Mouse (Mus musculus) liver, embryonic 14.5 days (tissue): Measurements from ENCODE around the gene Gm44596. TPM values are rescaled to one million over a fixed set of nuclear protein-coding genes. Genes with fewer than 3 reads are reported as not detected.

ENCODE experiments used
- ATAC-seq: fragments of 200-750 bp; cut with Nextera tagmentation; 2 replicates; pipeline ENCODE4 v1.8.0; 2017; ENCODE audit warnings: moderate number of reproducible peaks, mild to moderate bottlenecking, moderate library complexity; ENCODE audit not compliant: insufficient read depth
- DNase-seq, 3 experiments: peaks; one replicate each; pipeline ENCODE4 v3.0.0-alpha.2; 2012 to 2013; ENCODE audit warnings: low read depth in 3 of 3, low spot score in 3 of 3
- H3K27ac ChIP-seq: fragments of 300-500 bp; sonication (generic); 2 replicates; pipeline ENCODE4 v1.5.1; 2014; ENCODE audit warnings: moderate library complexity, mild to moderate bottlenecking, control low read depth, inconsistent platforms
- H3K27me3 ChIP-seq: fragments of 300-500 bp; sonication (generic); 2 replicates; pipeline ENCODE4 v1.6.1; 2014; ENCODE audit warnings: mild to moderate bottlenecking, low read length, moderate library complexity; ENCODE audit not compliant: control insufficient read depth, insufficient read depth
- H3K36me3 ChIP-seq: fragments of 300-500 bp; sonication (generic); replicated peaks from 2 replicates; pipeline ENCODE4 v1.6.1; 2014; ENCODE audit warnings: low read depth; ENCODE audit not compliant: control insufficient read depth, insufficient read depth
- H3K4me1 ChIP-seq, 2 experiments: fragments of 200-500 bp in 1 of 2; fragments of 300-500 bp in 1 of 2; sonication (generic) in 1 of 2; replicated peaks; 2 replicates each; pipeline ENCODE4 v1.6.1; 2012 to 2014; ENCODE audit warnings: antibody characterized with exemption in 1 of 2, inconsistent platforms in 1 of 2, low read length in 1 of 2; ENCODE audit not compliant: control insufficient read depth in 2 of 2, insufficient read depth in 2 of 2
- H3K4me2 ChIP-seq: fragments of 300-500 bp; sonication (generic); 2 replicates; pipeline ENCODE4 v1.6.1; 2014; ENCODE audit warnings: low read depth, mild to moderate bottlenecking, control low read depth, moderate library complexity
- H3K4me3 ChIP-seq, 2 experiments: fragments of 200-500 bp in 1 of 2; fragments of 300-500 bp in 1 of 2; sonication (generic) in 1 of 2; 2 replicates each; pipeline ENCODE4 v1.5.1; 2012 to 2014; ENCODE audit warnings: low read depth in 2 of 2, low read length in 2 of 2, mild to moderate bottlenecking in 2 of 2, control low read depth in 1 of 2, inconsistent platforms in 1 of 2, moderate library complexity in 1 of 2; ENCODE audit not compliant: insufficient read depth in 1 of 2
- H3K9ac ChIP-seq: fragments of 300-500 bp; sonication (generic); replicated peaks from 2 replicates; pipeline ENCODE4 v1.6.1; 2014; ENCODE audit warnings: mild to moderate bottlenecking, control low read depth, moderate library complexity
- H3K9me3 ChIP-seq: fragments of 300-500 bp; sonication (generic); 2 replicates; pipeline ENCODE4 v1.6.1; 2016; ENCODE audit warnings: low read length, mixed read lengths; ENCODE audit not compliant: control insufficient read depth
- CTCF ChIP-seq: IDR thresholded peaks from 2 replicates; pipeline ENCODE4 v1.5.1; 2016; ENCODE audit warnings: antibody characterized with exemption, low read depth, control low read depth
- EP300 ChIP-seq: IDR thresholded peaks from 2 replicates; pipeline ENCODE4 v1.6.1; 2016; ENCODE audit warnings: antibody characterized with exemption, low read depth
- WGBS: fragments of 180-500 bp; shearing (Covaris S2); extraction: QIAGEN DNeasy Blood & Tissue Kit; methylation state at CpG from one replicate; pipeline ENCODE4 v1.1.7; 2014; ENCODE audit not compliant: insufficient replicate concordance; 5-methylcytosine and 5-hydroxymethylcytosine counted together
- polyA plus RNA-seq, 2 experiments: library from polyadenylated mRNA; depleted of rRNA in 1 of 2; stranded (reverse) in 1 of 2; unstranded in 1 of 2; fragments of >200 nt; fragmentation: Nextera tagmentation in 1 of 2; extraction: Ambion mirVana in 1 of 2; gene quantifications; 2 replicates each; pipeline versions ENCODE4 v1.2.1 to v1.2.3; 2012 to 2014

Gene Gm44596
- polyA plus RNA-seq, 2 experiments = not detected

DNA sequence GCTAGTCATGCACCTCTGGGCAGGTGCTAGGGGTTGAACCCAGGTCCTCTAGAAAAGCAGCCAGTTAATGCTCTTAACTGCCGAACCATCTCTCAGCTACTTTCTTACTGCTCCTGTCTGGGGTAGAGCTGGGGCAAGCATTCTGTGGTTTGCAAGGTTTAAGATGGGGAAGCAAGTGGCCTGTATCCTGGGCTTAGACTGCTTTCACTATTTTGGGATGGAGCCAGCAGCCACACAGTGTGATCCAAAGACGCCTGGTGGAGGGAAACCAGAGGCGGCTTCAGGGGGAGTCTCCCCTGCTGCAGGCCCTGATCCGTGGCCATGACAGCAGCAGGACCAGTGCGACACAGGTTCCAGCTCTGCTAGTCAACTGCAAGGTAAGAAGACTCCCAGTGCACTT, 29.4 kb downstream of the Gm44596 start:
- no peaks in the 10 kb centered on the region for H3K27me3 ChIP-seq
- H3K9ac ChIP-seq = no peak overlapping the region
- DNase-seq (no peak), ATAC-seq (no peak)
- no peaks in the 10 kb centered on the region for H3K4me1 ChIP-seq
- H3K4me3 ChIP-seq = no peak overlapping the region
- no peak overlapping the region for H3K4me2 ChIP-seq
- H3K36me3 ChIP-seq = peaks cover 13% of the 10 kb centered on the region
- no peak overlapping the region for H3K27ac ChIP-seq
- TF ChIP-seq CTCF (no peak), EP300 (no peak)
- 53% methylated on average over 5 of the region's 5 CpGs for WGBS
- H3K9me3 ChIP-seq = no peaks in the 10 kb centered on the region

DNA sequence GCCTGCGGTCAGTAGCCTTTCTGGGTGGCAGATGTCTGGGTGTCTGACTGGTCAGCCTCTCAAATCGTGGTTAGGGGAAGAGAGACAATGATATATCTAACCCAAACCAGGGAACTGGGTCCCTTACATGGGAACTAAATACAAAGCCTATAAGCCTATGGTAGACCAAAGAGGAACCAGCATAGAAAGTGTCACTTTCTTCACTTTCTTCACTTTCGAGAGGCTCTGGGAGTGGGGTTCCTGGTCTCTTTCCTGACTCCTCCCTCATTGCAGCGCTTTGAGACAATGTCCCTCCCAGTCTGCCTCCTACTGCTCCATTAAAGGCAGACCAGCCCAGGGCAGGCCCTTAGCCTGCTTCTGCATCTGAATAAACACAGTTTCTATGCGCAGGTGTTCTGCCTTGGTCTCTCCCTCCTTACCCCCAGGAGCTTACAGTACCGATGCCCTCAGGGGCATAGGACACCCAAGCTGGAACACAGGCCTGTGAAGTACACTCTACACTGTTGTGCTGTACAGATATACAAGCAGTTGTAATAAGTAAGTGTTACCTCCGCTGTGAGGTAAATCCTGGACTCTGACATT, 33.3 kb downstream of the Gm44596 start:
- no peak for ATAC-seq
- H3K4me2 ChIP-seq = no peak overlapping the region
- H3K27me3 ChIP-seq = no peaks in the 10 kb centered on the region
- TF ChIP-seq EP300 (no peak), CTCF (no peak)
- WGBS = 77% methylated on average over 7 of the region's 7 CpGs
- no peak for DNase-seq
- H3K4me3 ChIP-seq = no peak overlapping the region
- H3K4me1 ChIP-seq = no peaks in the 10 kb centered on the region
- peaks cover 32% of the 10 kb centered on the region for H3K36me3 ChIP-seq
- no peak overlapping the region for H3K9ac ChIP-seq
- no peaks in the 10 kb centered on the region for H3K9me3 ChIP-seq
- no peak overlapping the region for H3K27ac ChIP-seq

DNA sequence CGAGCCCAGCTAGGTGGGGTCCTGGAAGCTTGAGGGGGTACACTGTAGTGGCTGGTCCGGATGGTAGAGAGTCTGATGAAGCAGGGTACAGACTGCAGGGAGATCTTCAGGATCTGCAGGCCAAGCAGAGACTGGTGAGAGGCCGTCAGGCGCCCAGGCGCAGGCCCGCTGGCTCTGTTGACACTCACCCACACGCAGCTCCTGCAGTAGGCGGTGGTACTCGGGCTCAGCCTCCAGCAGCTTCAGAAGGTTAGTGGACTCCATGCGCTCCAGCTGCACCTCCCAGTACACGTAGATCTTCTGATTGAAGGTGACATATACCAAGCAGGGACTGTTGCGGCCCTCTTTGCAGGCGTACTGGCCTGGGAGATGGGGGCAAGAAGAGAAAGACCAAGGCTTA, 35.0 kb downstream of the Gm44596 start:
- H3K27ac ChIP-seq = no peak overlapping the region
- H3K4me3 ChIP-seq = no peak overlapping the region
- no peak for ATAC-seq
- no peaks in the 10 kb centered on the region for H3K9me3 ChIP-seq
- H3K4me1 ChIP-seq = no peaks in the 10 kb centered on the region
- H3K9ac ChIP-seq = no peak overlapping the region
- DNase-seq = no peak
- no peaks in the 10 kb centered on the region for H3K27me3 ChIP-seq
- TF ChIP-seq EP300 (no peak), CTCF (no peak)
- 84% methylated on average over 13 of the region's 13 CpGs for WGBS
- peaks cover 32% of the 10 kb centered on the region for H3K36me3 ChIP-seq
- H3K4me2 ChIP-seq = no peak overlapping the region

GRCm38 (mm10) chr6:128411115-128411514, 35.8 kb downstream of the Gm44596 start:
- no peak for TF ChIP-seq EP300
- peak; percentile 90 for TF ChIP-seq CTCF
- peaks cover 32% of the 10 kb centered on the region for H3K36me3 ChIP-seq

GRCm38 (mm10) chr6:128416169-128416568, 40.9 kb downstream of the Gm44596 start:
- no peak overlapping the region for H3K9ac ChIP-seq
- no peaks in the 10 kb centered on the region for H3K27me3 ChIP-seq
- no peak overlapping the region for H3K27ac ChIP-seq
- no peak overlapping the region for H3K4me3 ChIP-seq
- TF ChIP-seq CTCF (no peak), EP300 (no peak)
- peaks cover 11% of the 10 kb centered on the region for H3K36me3 ChIP-seq
- H3K4me2 ChIP-seq = no peak overlapping the region
- H3K9me3 ChIP-seq = no peaks in the 10 kb centered on the region
- DNase-seq (no peak), ATAC-seq (no peak)
- 66% methylated on average over 5 of the region's 5 CpGs for WGBS
- no peaks in the 10 kb centered on the region; a peak in 1 of 4 replicates for H3K4me1 ChIP-seq

More at GRCm38 (mm10) chr6:128411115-128411514, 35.8 kb downstream of the Gm44596 start:
- WGBS = 11% methylated on average over 3 of the region's 3 CpGs
- Histone ChIP-seq H3K4me1 (no peaks in the 10 kb centered on the region), H3K4me2 (no peak overlapping the region), H3K9me3 (no peaks in the 10 kb centered on the region), H3K27me3 (no peaks in the 10 kb centered on the region), H3K9ac (no peak overlapping the region), H3K4me3 (no peak overlapping the region), H3K27ac (no peak overlapping the region)
- ATAC-seq (peak; percentile 47; the same call in 1 of the 2 replicates), DNase-seq (peak in 2 of 3 experiments; percentile 46)
